Mouse (Mus musculus): ENCODE measurements around the gene Slamf9.

GRCm38 (mm10) chr1:172456001-172456677, 19.0 kb upstream of the Slamf9 start:
- TF ChIP-seq CTCF (IDR thresholded peaks at IDR 0.05; ENCODE audit: extremely low read depth, insufficient read depth, insufficient read length, insufficient replicate concordance) (no peak), POLR2A (IDR thresholded peaks at IDR 0.05; ENCODE audit: low read depth, low read length) (no peak)

Data from spleen, adult 2 months (tissue).